Mouse (Mus musculus): Measurements from ENCODE around the gene Phf23. TPM values are rescaled to one million over a fixed set of nuclear protein-coding genes. Genes with fewer than 3 reads are reported as not detected.

Gene Phf23
- total and polyA plus RNA-seq, 3 experiments: 19.0 to 57.6 (median 52.2) TPM

- DNase-seq: peak; percentile 97
Observed at GRCm38 (mm10) chr11:70021264-70022132, 25.9 kb downstream of the Phf23 start.

- DNase-seq: no peak
Observed at GRCm38 (mm10) chr11:70023481-70024150, 28.0 kb downstream of the Phf23 start.

DNA sequence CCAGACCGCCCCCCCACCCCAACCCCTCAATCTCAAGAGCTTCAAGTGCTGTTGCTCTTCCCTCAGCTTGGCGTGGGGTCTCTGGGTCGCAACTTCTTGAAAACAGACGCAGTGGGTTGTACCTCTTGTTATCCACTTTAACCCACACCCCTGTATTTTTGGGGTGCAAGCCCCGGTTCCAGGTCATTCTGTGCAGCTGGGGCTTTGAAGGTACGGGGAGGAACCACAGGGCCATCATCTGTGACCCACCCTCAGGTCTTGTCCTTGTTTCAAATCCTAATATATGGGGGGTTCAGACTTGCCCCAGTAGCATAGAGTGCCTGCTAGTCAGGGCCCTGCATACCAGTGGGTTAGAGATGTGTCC is 28.6 kb downstream of the Phf23 start:
- no peak for DNase-seq

- no peak for DNase-seq
Observed at GRCm38 (mm10) chr11:70026689-70027088, 31.1 kb downstream of the Phf23 start.

DNA sequence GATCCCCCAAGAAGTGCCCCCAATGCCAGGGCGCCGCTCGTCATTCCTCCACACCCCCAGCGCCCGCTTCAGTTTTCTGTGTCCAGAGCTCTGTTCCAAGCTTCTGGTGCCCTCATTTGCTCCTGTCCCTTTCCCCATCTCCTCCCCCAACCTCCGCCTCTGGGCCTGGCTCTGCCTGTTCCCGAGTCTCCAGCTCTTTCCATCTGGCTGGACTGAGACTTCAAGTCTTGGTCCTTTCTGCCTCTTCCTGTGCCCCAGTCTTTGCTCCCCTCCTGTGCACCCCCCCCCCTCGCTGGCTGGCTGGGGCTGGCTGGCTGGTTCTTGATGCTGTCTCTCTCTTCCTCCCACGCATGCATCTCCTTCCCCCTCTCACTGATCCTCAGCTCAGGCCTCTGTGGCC is 31.8 kb downstream of the Phf23 start:
- no peak for DNase-seq

DNA sequence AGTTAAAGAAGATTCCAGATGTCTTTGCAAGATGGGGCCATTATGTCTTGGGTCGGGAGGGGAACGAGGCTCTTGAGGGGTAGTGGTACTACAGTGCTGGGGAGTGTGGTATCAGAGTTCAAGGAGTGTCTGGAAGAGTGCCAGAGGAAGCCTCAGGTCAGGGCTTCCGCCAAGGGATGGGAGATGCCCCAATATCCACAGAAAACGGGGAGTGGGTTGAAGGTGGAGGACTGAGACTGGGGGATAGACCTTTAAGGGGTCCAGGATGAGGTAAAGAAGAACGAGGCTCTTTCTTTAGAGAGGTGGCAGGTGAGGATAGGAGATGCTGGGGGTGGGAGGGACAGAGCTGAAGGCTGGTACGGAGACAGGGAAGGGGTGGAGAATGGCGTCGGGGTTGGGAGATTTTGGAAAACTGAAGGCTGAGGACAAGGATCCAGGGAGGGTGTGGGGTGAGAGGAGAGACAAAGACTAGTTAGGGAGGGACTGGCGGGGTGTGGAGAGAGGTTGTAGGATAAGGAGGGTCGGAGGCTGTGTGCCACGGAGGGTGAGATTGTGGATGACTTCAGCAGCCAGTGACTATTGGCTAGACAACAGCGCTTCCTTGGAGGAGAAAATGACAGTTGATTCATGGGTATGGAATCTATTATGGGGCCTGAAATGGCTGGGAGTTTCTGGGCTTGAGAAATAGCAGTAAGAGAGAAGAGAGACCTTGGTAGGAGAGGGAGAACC is 33.0 kb downstream of the Phf23 start:
- no peak for DNase-seq

GRCm38 (mm10) chr11:70029130-70029801 is 33.7 kb downstream of the Phf23 start:
- peak; percentile 63 for DNase-seq

DNA sequence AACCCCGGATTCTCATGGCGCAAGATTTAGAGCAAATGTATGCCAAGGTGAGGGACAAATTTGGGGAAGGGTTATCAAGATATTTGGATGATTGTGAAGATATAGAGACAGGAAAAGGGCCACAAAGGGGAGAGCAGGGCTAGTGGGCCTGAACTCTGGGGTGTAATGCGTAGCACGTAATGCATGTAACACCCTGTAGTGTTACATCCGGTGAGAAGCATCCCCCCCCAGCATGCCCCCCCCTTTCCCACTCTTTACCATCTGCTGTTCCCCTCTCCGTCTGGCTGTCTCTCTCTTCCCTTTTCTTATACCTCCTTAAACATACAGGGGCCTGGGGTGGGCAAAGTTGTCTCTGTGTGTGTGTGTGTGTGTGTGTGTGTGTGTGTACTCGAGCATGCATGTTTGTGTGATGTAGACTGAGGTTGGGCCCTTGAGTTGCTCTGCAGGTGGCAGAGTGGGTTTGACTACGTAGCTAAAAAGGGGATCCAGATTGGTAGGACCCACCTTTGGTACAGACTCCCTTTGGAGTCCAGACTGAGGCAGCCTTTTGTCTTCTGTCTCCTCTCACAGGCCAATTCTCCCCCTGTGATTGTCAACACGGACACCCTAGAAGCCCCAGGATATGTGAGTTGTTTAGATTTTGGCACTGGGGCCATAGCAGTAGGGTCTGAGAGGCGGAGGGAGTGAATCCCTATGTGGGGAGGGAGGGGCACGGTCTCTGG is 34.4 kb downstream of the Phf23 start:
- no peak for DNase-seq

DNA sequence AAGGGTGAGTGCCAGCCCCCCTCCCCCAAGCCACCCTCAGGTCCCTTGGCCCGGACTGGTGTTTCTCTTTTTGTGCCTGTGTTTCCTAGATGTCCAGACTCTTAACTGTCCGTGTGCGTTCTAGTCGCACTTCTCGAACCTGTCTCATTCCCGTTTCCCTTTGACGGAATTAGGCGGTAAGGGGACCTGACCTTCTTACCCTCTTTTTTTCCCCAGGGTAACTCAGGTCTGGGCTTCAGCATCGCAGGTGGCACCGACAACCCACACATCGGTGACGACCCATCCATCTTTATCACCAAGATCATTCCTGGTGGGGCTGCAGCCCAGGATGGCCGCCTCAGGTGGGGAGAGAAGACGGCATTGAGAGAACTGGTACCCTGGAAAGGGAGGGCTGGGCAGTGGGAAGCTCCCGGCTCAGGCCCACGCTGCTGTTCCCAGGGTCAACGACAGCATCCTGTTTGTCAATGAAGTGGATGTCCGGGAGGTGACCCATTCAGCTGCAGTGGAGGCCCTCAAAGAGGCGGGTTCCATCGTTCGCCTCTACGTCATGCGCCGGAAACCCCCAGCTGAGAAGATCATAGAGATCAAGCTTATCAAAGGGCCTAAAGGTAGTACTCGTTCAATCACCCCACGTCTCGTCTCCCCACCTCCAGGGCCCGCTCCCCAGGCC is 35.2 kb downstream of the Phf23 start:
- no peak for DNase-seq

- no peak for DNase-seq
Observed at GRCm38 (mm10) chr11:70031321-70031670, 35.7 kb downstream of the Phf23 start.

DNA sequence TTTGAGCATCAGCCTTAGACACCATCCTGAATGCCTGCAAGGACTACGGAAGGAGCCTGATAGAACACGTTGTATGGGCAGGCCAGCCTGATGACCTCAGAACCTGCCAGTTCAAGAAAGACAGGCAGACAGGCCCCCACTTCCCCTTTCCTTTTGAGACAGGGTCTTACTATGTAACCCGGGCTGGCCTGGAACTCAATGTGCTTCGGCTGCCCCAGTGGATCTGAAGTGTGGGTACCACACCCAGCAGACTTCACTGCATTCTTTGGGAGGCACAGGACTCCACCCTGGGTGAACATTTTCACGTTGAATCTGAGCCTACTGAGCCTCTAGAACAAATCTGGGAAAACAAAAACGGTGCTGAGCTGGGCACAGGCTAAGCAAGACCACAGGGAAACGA is 42.6 kb downstream of the Phf23 start:
- DNase-seq: no peak

- DNase-seq: no peak
Observed at GRCm38 (mm10) chr11:70039631-70040030, 44.1 kb downstream of the Phf23 start.

DNA sequence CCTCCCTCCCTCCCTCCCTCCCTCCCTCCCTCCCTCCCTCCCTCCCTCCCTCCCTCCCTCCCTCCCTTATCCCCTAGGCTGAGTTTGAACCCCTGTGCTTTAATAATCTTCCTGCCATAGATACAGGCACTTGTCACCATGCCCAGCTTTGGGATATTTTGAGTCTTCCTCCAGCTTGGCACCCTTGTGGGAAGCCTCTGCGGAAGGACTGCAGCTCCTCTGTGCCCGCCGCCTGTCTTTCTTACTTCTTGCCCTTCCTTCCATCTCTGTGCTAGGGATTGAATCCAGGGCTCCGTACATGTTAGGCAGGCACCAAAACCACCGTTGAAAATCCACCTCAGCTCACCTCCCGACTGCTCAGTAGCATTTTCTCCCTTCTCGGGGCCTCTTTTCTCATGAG is 44.6 kb downstream of the Phf23 start:
- DNase-seq: no peak

DNA sequence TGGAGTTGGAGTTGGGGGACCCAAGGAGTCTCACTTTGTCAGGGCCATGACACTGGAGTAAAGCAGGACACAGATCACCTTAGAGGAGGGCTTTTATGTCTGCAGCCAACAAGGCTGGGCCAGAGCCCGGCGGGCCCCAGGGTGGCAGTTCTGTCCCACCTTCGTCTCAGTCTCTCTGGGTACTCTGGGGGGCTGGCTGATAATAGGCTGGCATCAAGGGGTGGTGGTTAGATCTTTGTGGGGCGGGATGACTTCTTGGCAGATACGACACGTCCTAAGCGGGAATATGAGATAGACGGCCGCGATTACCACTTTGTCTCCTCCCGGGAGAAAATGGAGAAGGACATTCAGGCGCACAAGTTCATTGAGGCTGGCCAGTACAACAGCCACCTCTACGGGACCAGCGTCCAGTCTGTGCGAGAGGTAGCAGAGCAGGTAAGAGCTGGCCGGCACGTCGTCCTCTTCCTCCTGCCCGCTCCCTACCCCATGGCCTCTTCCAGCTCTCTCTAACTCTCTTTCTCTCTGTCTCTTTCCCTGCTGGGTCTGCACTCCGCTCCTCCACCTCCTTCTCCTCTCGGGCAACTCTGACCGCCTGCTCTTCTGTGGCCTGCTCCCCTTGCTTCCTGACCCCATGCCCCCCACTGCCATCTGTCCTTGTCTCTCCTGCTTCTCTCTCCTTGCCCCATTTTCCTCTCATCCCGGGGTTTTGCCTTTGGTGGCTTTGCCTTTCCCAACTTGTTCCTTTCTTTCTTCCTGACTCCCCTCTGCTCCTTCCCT is 46.9 kb downstream of the Phf23 start:
- no peak for DNase-seq

DNA sequence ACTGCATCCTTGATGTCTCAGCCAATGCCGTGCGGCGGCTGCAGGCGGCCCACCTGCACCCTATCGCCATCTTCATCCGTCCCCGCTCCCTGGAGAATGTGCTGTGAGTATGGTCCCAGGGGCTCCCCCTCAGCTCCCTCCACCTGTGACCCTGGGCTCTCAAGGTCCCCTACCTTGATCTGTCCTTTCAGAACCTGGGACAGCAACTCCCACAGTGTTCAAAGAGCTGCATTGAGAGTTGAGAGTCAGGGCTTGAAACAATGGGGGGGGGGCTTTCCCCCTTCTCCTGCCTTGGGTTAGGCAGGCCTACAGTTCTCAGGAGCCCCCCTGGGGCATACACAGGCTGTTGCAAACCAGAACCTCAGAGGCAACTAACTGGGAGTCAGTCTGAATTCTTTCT is 48.1 kb downstream of the Phf23 start:
- DNase-seq: no peak

GRCm38 (mm10) chr11:70045435-70045834 is 49.9 kb downstream of the Phf23 start:
- no peak for DNase-seq

- DNase-seq: no peak
Observed at GRCm38 (mm10) chr11:70049366-70049765, 53.8 kb downstream of the Phf23 start.

Data from adrenal gland, adult 2 months (tissue).